Mouse (Mus musculus): ENCODE results near the gene 9130213A22Rik.

9130213A22Rik gene

DNA sequence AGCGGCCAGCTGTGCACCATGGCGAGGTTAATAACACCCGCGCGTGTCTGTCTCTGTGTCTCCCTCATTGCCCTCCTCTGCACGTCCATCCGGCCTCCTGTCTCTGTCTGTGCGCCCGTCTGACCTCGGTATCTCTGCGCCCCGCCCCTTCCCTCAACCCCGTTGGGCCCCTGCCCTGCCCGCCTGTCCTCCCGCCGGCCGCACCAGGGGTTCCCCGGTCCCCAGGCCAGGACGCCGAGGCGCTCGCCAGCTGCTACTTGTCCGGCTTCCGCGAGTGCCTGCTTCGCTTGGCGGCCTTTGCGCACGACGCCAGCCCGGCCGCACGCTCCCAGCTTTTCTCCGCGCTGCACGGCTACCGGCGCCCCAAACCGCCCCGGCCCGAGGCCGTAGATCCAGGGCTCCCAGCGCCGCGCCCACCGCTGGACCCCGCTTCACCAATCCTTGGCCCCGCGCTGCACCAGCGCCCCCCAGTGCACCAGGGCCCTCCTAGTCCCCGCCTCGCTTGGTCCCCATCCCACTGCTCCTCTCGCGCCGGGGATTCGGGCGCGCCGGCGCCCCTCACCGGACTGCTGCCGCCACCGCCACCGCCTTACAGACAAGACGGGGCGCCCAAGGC, at the start of gene 9130213A22Rik:
TSS of gene 9130213A22Rik (minus strand) at position 254 of the 616 bp plus-strand sequence.
- DNase-seq: peak; percentile 87

DNA sequence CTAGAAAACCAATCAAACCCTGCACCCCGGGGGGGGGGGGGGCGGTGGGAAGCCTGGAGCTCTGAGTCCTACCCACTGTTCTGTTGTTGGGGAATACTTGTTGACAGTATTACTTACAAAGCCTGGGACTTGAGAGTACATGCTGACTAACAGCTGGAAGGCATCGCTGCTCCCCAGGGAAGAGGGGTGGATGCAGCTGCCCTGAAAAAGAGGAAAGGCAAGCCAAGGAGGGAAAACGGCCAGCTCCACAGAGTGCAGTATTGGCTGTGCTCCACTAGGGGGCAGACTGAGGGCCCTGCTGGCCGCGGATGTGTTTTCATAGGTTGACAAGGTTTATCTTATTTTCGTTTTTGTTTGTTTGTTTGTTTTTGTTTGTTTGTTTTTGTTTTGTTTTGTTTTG, 49.2 kb upstream of the 9130213A22Rik start:
- DNase-seq: peak; percentile 27

DNA sequence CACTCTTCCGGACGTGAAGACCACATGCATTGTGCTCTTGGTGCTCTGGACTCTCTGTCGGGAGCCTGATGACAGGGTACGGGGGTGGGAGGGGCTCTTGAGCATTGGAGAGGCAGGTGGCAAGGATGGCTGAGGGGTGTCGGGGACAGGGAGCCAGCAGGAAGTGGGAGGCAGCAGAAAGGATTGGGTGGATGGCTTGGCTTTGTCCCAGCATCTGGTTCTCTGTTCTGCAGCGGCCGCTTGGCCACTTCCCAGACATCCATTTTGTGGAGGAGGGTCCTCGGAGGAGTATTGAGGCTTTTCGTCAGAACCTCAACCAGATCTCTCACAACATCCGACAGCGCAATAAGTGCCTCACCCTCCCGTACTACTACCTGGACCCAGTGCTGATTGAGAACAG, 46.9 kb upstream of the 9130213A22Rik start:
- no peak for DNase-seq

DNA sequence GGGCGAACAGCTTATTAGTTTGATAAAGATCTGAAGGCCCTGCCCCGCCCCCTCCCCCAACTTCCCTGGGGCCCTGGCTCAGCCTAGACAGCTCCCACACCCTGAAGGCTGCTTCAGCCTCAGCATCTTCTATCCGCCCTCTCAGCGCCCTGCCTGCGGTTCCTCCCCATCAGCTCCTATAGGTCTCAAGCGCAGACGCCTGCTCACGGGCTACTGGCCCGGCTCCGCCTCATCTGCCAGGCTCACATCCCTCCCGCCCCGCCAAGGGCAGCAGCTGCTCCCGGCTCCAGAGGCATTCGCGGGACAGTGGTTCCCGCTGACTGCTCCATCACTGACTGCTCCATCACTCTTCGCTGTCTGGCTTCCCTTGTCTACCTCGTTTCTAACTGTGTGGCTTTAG, 34.4 kb upstream of the 9130213A22Rik start, which contains the start of gene Alox12b:
TSS of gene Alox12b (plus strand) at position 190 of the 400 bp plus-strand sequence.
- no peak for DNase-seq

DNA sequence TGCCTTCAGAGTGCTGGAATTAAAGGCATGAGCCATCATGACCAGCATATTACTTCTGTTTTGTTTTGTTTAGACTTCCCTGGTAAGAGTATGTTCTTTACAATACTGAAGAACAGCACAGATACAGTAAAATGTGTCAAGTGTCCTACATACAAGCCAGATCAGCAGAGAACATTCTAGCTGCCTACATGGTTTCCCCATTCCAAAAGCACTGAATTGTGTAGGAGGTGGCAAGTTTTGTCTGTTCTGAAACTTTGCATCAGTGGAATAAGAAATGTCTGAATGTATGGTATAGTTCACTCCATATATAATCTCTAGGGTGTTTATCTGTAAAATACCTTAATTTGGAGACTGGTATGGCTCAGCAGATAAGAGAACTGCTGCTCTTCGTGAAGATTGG, 33.0 kb upstream of the 9130213A22Rik start:
- no peak for DNase-seq

DNA sequence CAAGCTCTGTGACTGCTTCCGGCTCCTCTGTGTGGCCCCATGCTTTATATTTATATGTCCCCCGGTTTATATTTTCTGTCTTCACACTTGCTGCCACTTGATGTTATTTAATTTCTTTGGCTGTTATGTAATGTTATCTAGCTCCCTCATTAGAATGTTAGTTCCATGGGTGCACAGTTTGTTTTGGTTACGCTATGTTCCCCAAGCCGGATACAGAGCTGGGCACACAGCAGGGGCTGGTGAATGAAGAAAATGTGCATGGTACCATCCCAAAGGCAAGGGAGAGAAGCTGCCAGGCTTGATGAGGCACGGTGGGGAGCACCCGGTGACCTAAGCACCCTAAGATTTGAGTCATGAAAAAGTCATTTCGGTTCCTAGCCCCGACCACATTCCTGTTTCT, 31.4 kb upstream of the 9130213A22Rik start:
- DNase-seq: no peak

DNA sequence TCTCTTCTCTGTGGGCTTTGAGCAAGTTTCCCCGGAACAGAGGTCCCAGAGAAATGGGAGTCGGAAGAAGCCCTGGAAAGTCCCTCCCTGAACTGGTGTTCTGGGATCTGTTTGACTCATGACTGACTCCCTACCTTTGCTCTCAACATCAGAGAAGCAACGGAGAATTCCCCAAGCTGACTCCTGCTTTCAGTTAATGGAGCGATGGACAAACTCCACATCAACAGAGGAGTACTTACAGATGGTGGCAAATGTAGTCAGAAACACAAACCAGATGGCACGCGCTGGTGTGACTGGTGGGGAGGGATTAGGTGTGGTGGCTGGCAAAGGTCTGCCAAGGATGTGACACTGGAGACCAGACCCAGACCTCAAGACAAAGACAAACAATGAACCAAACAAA, 28.6 kb upstream of the 9130213A22Rik start:
- DNase-seq: no peak

DNA sequence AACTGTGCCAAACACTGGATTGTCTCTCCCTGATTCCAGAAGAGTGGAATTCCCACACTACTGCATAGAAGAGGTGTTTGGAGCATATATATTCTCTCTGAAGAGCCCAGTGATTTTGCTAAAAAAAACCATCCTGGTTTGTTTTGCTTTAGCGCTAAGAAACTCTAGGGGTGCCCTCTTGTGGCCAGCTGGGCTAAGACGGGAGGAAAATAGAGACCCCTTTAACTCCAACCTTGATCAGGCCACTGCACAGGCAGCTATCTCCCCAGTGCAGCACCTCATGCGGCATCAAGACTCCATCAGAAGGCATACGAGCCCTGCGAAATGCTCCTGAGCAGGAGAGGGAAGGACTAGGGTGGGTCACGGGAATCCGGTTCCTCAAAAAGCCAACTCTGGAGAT, 28.1 kb upstream of the 9130213A22Rik start:
- DNase-seq: peak; percentile 73

DNA sequence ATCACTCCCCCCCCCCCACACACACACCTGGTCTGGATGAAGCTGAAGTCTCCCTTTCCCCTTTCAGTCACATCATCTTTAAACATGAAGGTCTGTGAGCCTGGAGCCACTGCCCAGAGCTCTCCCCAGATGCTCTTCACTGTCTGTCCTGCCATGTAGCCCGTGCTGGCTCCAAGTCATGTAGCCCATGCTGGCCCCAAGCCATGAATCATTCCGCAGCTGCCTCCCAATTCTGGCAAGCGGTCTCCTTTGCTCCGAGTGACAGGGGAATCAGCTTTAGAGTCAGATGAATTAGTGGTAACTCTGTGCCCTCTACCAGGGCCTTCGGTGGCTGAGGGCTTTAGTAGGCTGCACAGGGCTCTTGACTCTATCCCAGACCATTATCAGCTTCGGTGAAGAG, 27.3 kb upstream of the 9130213A22Rik start:
- DNase-seq: peak; percentile 23

DNA sequence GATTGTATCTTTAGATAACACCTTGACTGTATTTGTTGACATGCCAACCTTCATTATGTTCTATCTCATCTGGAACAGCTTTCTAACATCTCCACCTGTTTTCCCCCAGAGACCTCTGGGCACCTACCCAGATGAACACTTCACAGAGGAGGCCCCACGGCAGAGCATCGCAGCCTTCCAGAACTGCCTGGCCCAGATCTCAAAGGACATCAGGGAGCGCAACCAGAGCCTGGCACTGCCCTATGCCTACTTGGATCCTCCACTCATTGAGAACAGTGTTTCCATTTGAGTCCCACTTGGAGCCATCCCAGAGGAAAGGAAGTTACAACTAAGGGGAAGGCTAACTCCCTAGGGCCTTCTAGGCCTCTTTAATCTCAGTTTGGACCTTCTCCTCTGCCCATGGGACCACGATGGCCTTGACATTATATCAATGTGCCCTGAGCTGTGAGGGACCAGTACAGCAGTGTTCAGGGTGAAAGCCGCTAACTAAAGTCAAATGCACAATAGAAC, 26.1 kb upstream of the 9130213A22Rik start:
- no peak for DNase-seq

DNA sequence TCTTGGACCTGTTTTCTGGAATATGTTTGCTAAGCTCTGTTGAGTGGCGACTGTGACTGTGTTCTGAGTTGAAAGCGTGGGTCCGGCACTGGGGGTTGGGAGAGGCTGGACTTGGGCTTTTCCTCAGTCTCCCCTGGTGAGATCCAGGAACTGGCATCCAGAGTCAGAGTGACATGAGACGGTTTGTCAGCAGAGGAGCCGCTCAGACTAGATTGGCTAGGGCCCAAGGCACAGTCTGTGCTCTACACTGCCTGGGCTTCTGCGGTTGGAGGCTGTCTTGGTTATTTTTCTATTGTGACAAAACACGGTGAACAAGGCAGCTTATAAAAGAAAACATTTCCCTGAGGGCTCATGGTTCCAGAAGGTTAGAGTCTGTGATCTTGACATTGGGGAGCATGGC, 25.2 kb upstream of the 9130213A22Rik start:
- no peak for DNase-seq

DNA sequence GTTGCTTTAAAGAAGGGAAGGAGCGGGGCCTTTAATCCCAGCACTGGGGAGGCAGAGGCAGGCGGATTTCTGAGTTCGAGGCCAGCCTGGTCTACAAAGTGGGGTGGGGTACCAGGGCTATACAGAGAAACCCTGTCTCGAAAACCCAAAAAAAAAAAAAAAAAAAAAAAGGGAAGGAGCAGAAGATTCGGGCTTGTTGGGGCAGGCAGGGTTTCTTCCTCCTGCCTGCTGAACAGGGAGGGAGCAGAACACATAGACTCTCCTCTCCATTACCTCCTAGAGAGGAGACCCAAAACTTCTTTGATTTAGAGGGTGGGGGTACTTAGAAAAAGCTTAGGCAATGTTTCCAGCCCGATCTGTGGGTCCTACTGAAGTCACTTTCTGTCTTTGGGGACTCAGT, 13.0 kb upstream of the 9130213A22Rik start:
- DNase-seq: no peak

DNA sequence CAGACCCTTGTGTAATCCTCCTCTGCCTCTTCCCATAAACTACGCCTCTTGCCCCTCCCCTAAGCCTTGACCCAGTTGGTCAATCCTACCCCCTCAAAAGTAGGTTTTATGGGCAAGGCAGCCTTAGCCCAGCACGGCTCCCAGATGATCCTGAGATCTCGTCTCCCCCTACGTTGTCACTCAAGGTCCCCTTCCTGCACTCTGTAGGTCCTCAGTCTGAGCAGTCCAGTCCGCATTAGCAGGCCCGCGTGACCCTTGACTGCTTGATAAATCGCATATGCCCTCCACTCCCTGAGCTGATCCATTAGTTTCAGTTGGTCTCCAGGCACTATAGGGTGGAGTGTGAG, 12.2 kb upstream of the 9130213A22Rik start:
- DNase-seq: no peak

DNA sequence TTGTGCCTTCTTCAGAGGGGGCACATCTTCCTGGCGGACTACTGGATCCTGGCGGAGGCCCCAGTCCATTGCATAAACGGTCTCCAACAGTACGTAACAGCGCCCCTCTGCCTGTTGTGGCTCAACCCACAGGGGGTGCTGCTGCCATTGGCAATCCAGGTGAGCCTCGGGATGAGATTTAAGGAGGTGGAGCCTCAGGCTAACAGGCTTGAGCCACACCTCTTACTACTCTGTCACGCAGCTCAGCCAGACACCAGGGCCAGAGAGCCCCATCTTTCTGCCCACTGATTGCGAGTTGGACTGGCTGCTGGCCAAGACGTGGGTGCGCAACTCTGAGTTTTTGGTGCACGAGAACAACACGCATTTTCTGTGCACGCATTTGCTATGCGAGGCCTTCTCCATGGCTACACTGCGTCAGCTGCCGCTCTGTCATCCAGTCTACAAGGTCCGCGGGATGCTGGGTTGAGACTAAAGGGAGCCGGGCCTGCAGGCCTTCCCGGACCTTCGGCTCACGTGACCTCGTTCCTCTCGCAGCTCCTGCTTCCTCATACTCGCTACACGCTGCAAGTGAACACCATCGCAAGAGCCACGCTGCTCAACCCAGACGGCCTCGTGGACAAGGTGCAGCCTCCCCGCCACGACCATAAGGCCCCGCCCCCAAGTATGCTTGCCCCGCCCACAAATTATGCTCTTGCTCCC, 11.7 kb upstream of the 9130213A22Rik start:
- peak; percentile 86 for DNase-seq

DNA sequence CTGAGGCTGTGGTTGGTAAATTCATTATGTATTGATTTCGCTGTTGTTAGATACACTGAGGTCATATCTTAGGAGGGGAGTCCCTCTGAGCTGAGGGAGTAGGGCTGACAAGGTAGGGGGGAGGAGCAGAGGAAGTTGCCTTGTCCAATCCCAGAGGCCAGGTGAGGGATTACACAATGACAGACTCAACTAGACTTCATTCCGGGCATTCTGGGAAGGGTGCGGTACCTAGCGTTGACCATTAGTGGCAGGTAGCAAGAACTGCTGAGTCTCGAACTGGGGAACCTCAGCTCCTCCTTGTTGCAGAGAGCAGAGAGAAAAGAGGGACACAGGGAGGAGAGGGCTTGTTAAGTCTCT, 11.2 kb upstream of the 9130213A22Rik start:
- no peak for DNase-seq

DNA sequence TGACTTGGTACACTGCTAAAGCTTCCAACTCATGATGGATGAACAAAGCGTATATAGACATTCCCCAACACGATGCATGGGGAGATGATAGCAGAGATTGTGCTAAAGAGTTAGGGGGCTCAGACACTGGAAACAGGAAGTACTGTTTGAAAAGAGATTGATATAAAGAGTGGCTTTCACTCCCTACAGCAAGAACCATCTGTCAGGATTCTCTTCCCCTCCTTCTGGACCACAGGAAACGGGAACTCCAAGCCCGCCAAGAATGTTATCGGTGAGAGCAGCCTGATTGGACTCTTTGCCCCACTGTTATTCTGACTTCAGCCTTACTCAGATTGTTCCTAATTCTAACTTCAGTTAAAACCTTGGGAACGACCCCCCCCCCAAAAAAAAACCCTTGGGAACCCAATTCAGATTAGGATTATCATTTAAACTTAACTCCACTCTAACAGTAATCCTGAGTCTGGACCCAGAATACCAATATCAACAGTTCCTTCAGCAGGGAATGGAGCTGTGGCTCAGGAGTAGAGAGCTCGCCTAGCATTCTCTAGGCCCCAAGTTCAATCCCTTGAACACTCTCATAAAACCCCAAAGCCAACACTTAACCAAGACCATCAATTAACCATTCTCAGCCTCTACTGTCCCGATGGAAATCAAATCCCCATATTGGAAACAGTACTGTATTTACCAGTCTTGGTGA, 6.2 kb upstream of the 9130213A22Rik start:
- DNase-seq: no peak

DNA sequence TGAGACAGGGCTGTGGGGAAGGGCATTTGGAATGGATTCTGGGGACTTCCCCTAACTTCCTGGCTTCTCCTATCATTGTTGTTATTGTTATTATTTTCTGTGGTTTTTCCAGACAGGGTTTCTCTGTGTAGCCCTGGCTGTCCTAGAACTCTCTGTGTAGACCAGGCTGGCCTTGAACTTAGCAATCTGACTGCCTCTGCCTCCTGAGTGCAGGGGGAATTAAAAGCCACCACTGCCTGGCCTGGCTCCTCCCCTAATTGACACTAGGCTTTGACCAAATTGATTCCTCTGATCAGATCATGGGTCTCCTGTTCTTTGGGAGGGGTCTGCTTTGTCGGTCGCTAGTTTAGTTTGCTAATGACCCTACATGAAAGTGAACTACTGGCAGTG, 4.3 kb upstream of the 9130213A22Rik start:
- no peak for DNase-seq

DNA sequence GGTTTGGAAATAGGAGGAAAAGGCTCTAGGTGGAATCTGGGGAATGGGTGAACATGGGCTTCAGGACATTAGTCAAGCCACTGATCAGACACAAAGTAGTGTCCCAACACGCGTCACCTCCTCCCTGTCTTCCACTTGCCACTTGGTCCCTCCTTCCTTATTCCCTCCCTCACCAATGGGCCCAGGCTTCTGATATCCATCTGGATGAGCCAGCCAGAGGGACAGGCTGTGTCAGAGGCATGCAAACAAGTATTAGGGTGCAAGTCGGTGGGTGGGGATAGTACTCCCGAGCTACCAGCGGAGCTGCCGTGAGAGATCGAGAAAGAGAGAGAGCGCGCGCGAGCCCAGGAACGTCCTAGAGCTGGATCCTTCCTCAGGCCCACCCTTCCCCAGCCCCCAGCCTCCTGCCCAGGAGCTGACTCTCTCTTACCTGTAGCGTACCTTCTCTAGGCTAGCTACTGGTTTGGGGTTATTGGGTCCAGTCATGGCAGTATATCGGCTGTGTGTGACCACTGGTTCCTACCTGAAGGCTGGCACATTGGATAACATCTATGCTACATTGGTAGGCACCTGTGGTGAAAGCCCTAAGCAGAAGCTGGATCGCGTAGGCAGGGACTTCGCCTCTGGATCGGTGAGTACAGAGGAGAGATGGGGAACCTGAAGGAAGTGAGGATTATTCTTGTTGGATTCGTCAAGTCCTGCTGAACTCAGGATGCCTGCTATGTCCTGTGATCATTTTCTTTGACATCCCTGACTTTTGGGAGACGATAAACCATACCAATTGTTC, 3.7 kb upstream of the 9130213A22Rik start:
- peak; percentile 79 for DNase-seq

DNA sequence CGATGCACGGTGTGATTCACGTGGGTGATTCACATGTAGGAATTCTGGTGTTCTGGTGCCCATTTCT, 3.3 kb upstream of the 9130213A22Rik start, which contains the start of gene Aloxe3:
TSS of gene Aloxe3 (plus strand) at position 45 of the 67 bp plus-strand sequence.
- DNase-seq: no peak

DNA sequence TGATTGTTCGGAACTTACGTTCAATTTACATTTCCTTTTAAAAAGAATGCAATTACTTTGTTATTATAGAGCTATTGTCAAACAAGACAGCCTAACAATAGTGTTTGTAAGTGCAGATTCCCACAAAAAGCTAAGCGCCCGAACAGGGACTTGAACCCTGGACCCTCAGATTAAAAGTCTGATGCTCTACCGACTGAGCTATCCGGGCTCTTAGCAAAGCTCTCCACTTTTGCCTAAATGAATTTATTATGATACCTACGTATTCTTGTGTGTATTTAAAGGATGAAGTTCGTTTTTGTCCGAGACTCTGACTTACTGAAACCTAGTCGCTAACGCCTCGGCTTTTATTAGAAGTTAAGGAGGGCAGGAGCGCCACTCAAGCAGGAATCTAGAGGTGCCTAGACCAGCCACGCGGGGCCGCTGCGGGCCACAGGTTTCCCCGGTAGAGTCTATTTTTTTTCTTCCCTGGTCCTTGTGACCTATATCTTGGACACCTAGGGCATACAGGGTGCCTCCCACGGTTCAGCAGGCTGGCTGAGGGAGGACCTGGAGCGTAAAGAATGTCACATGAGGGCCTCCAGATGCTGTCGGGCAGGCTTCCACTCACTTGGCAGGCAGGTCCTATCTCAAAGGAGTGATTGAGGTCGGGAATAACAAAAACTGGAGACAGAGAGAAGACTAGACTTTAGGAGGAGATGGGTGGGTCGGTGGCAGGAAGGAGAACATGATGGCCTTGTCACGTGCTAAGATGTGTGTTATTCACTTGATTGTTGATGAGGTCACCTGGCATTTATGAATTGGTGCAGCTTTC, 2.9 kb upstream of the 9130213A22Rik start:
- peak; percentile 92 for DNase-seq

DNA sequence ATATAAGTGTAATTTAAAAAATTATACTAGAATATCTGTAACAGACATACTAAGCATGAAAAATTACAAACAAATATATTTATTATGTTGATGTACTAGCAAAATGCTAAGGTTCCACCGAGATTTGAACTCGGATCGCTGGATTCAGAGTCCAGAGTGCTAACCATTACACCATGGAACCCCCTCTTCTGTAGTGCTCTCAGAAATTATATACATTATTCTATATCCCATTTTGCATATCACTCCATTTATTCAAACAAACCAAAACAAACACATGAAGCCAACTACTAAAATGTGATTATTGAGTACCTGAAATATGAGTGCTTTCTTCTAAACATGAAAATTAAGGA, 2.1 kb upstream of the 9130213A22Rik start:
- peak; percentile 69 for DNase-seq

DNA sequence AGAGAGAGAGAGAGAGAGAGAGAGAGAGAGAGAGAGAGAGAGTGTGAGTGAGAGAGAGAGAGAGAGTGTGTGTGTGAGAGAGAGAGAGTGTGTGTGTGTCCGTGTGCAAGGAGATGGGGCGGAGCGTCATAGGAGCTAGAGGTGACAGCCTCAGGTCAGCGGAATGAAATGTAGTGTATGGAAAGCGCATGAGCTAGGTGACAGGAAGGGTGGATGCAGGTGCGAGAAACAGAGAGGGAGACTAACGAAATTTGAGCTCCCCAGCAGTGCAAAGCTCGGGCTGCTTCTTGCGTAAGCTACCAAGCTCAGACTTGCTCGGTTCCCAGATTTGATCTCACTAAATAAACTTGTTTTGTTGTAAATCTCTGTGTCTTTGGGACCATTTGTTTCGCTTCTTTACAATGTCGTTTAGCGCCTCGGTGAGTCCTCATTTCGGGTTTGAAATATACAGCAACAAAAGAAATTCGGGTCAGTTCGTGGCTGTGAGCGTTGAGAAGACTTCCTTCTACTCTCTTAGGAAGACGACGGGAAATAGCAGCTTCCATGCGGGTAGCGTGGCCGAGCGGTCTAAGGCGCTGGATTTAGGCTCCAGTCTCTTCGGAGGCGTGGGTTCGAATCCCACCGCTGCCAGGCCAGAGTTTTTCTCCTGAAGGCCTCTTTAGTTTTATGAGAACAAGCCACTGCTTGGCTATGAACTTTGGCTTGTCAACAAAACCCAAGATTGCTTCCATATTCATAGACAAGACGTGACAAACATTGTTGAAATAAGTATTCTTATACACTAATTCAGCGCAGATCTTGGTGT, 1.5 kb upstream of the 9130213A22Rik start:
- DNase-seq: peak; percentile 88
